Mouse (Mus musculus): ENCODE measurements around the gene Ccdc103. TPM values are rescaled to one million over a fixed set of nuclear protein-coding genes. Genes with fewer than 3 reads are reported as not detected.

Ccdc103 gene
- 0.35 and 0.71 TPM in 2 replicates for polyA plus RNA-seq (2012; rRNA removed)

DNA sequence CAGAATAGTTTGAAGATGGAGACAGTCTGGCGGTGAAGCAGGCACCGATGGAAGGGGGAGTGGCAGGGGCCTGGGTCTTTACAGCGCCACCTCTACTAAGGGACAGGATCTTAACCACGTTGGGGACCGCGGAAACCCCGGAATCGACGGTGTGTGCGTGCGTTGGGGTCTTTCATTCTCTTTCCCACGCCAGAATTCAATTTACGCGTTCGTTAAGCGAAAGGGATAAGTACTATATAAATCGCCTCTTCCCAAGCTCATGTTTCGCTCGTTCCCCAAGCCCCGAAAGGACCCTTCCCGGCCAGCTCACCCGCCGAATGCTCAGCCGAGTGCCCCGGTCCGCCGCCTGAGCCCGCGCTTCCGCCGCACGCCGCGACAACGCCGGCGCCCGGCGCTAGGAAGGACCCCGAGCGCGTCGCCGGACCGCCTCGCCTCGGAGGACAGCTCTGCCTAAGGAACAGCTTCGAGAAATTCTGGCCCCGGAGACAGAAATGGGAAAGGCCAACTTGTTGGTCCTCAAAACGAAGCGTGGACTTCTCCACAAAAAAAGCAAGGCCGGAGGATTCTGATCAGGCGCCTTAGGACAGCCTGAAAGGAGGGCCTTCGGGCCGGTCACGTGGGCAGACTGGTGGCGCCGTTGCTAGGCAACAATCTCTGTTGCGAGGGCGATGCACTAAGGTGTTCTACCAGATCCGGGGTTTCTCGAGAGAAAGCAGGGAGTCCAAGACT lies at the start of gene Ccdc103, which contains the start of gene Eftud2:
Ccdc103 (plus strand) TSS at position 620 of the 729 bp plus-strand sequence.
Eftud2 (minus strand) TSS at position 401 of the 729 bp plus-strand sequence.

GRCm38 (mm10) chr11:102835549-102835948 lies 45.5 kb upstream of the Ccdc103 start, which contains the start of gene Higd1b:
Gene Higd1b, plus strand, starts transcription at chr11:102835849.

DNA sequence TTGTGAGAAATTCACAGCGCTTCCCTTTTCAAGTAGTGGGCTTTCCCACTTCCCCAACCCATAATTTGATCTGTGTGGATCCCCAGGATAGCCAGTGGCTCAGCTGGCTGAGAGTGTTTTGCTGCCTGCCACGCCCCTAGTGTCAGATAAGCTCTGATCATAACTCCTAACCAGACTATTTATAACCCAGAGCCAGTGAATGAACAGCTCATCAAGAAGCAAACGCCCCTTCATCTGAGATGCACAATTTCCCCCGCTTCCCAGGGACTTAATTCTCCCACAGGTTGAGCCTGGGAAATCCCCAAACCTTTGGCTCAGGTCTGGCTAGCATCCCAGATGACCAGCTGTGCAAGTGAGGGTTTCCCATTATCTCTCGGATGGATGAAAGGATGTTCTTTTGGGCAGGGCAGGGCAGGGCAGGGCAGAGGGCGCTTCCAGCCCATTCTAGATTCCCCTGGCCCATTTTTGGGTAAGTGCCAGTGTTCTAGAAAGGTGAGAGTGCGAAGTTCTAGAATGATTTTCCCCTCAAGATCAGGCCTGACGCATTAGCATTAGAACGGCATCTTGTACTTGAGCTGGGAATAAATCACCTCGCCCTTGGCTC lies 3.7 kb downstream of the Ccdc103 start, which contains the start of gene Fam187a:
Fam187a (plus strand) TSS at position 554 of the 604 bp plus-strand sequence.

DNA sequence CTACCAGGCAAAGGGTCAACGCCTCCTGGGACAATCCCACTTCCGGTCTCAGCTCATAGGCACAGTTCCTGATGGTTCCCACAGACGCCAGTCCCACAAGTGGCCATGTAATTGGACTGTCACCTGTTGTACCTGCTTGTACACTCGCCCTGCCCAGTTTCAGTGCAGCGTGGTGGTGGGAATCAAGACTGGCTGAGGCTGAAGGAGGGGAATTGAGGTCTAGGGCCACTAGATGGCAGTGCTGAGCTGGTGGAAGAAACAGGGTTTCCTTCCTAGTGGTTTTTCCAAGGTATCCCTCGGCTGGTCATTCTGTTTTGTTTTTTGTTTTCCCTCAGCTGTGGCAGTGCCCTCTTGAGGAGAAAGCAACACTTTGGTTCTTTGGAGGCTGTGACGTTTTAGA lies 19.8 kb downstream of the Ccdc103 start, which contains the start of gene Gfap:
Gfap (minus strand) TSS at position 150 of the 400 bp plus-strand sequence.

GRCm38 (mm10) chr11:102924557-102925350 lies 43.8 kb downstream of the Ccdc103 start, which contains the start of gene Kif18b:
Gene Kif18b, minus strand, starts transcription at chr11:102925124.

Other genes starting within 250 kb of the Ccdc103 start
- 0.02 and 0.03 TPM in 2 replicates for gene Meioc, start 217.5 kb upstream of the Ccdc103 start, polyA plus RNA-seq (2012; rRNA removed)
- 8.0 and 8.1 TPM in 2 replicates for gene Ccdc43, start 183.4 kb upstream of the Ccdc103 start, polyA plus RNA-seq (2012; rRNA removed)
- gene Adam11, start 119.8 kb upstream of the Ccdc103 start, polyA plus RNA-seq (2012; rRNA removed) = 0.25 TPM in 2 replicates
- gene Gjc1, start 61.5 kb upstream of the Ccdc103 start, polyA plus RNA-seq (2012; rRNA removed) = 1.6 and 1.9 TPM in 2 replicates
- not detected in 2 replicates for gene Higd1b, start 45.4 kb upstream of the Ccdc103 start, polyA plus RNA-seq (2012; rRNA removed)
- gene Eftud2, start 219 bp upstream of the Ccdc103 start, polyA plus RNA-seq (2012; rRNA removed) = 47.1 and 52.6 TPM in 2 replicates
- gene Fam187a, start 4.0 kb downstream of the Ccdc103 start, polyA plus RNA-seq (2012; rRNA removed) = 0.01 TPM in 1 of 2 replicates, not detected in the other
- gene Gfap, start 19.7 kb downstream of the Ccdc103 start, polyA plus RNA-seq (2012; rRNA removed) = 12.3 and 14.0 TPM in 2 replicates
- gene Kif18b, start 43.9 kb downstream of the Ccdc103 start, polyA plus RNA-seq (2012; rRNA removed) = 18.8 and 19.6 TPM in 2 replicates
- 0.09 and 0.14 TPM in 2 replicates for gene C1ql1, start 65.5 kb downstream of the Ccdc103 start, polyA plus RNA-seq (2012; rRNA removed)
- 19.7 and 25.3 TPM in 2 replicates for gene Nmt1, start 147.0 kb downstream of the Ccdc103 start, polyA plus RNA-seq (2012; rRNA removed)
- 23.4 and 26.8 TPM in 2 replicates for gene Dcakd, start 147.1 kb downstream of the Ccdc103 start, polyA plus RNA-seq (2012; rRNA removed)
- gene Plcd3, start 220.5 kb downstream of the Ccdc103 start, polyA plus RNA-seq (2012; rRNA removed) = 0.30 and 0.33 TPM in 2 replicates
- gene Acbd4, start 220.5 kb downstream of the Ccdc103 start, polyA plus RNA-seq (2012; rRNA removed) = 26.2 and 27.6 TPM in 2 replicates
- gene Hexim1, start 235.0 kb downstream of the Ccdc103 start, polyA plus RNA-seq (2012; rRNA removed) = 10.6 and 11.8 TPM in 2 replicates